Mouse (Mus musculus) bone marrow, adult 2 months (tissue): ENCODE measurements at regions not wholly inside any gene's neighbourhood (a gene's known extent, or its start where the extent isn't known, plus 50 kb on each side); places are given as distances from the start of the nearest gene placed in this dataset.
A peak's percentile ranks its signal among the peaks of the same experiment; 100 is the strongest.

Experiments used
- H3K27ac ChIP-seq: fragments of 200-500 bp; 2 replicates; pipeline ENCODE4 v1.5.1; 2012; ENCODE audit warnings: low read depth, mild to moderate bottlenecking, control low read depth, inconsistent platforms, low read length; ENCODE audit not compliant: control insufficient read depth, poor library complexity, insufficient read depth
- H3K4me1 ChIP-seq: fragments of 200-500 bp; 2 replicates; pipeline ENCODE4 v1.6.1; 2011; ENCODE audit warnings: low read length; ENCODE audit not compliant: control insufficient read depth, insufficient read depth
- H3K4me3 ChIP-seq: fragments of 200-500 bp; replicated peaks from 2 replicates; pipeline ENCODE3; 2011; ENCODE audit warnings: mild to moderate bottlenecking, low read depth, low read length, control low read depth; ENCODE audit not compliant: control insufficient read depth
- CTCF ChIP-seq: fragments of 200-500 bp; IDR thresholded peaks from 2 replicates; pipeline ENCODE4 v1.5.1; 2011; ENCODE audit warnings: low read length, control low read depth; ENCODE audit not compliant: control insufficient read depth, insufficient read depth
- POLR2A ChIP-seq: fragments of 200-500 bp; IDR thresholded peaks from 2 replicates; pipeline ENCODE4 v1.6.1; 2011; ENCODE audit warnings: low read depth, mild to moderate bottlenecking, control low read depth, low read length, borderline replicate concordance; ENCODE audit not compliant: control insufficient read depth
- WGBS: fragments of 180-500 bp; shearing (Covaris S2); methylation state at CpG from one replicate; pipeline ENCODE4 v1.1.7; 2018; 5-methylcytosine and 5-hydroxymethylcytosine counted together

DNA sequence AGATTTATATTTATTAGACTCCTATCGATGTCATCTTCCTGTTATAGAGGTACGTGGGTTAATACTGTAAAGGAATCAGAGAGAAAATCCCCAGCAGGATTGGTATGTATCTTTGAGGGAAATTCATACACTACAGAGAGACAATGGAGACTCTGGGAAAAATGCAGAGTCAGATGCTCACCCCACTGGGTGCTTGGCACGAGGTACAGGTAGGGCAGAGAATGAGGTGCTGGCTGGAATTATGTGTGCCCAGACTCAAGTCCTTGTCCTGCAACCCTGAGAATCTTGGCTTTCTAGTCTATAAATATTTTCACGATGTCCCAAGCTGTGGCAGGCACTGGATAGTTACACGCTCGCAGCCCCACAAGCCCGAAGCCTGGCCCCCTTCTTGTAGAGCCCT is 57.8 kb upstream of the Cry1 start:
- TF ChIP-seq POLR2A, result no peak
- TF ChIP-seq CTCF, result no peak
- WGBS, result 86% methylated on average over 7 of the region's 7 CpGs
- Histone ChIP-seq H3K4me1 (no peaks in the 10 kb centered on the region), H3K27ac (no peak overlapping the region), H3K4me3 (no peak overlapping the region)

DNA sequence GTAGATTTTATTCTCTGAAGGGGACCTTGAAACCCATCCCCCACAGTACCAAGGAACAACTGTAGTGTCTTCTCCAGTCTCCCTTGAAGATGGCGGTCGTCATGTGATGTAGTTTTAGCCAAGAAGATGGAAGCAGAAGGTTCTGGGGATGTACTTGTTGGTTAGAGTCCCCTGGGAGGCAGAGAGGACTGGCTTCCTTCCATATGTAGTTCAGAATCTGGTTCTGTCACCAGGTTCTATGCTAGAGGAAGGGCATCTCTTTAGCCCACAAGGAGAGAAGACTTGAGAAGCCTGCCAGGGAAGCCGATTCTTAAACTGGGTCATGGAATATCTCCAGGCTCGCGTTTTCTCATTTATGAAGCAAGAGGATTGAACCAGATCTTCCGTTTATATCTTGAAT is 58.7 kb upstream of the Cry1 start:
- H3K27ac ChIP-seq, result no peak overlapping the region
- TF ChIP-seq CTCF, result no peak
- TF ChIP-seq POLR2A, result no peak
- H3K4me3 ChIP-seq, result no peak overlapping the region
- WGBS, result 81% methylated on average over 6 of the region's 6 CpGs
- no peaks in the 10 kb centered on the region for H3K4me1 ChIP-seq

DNA sequence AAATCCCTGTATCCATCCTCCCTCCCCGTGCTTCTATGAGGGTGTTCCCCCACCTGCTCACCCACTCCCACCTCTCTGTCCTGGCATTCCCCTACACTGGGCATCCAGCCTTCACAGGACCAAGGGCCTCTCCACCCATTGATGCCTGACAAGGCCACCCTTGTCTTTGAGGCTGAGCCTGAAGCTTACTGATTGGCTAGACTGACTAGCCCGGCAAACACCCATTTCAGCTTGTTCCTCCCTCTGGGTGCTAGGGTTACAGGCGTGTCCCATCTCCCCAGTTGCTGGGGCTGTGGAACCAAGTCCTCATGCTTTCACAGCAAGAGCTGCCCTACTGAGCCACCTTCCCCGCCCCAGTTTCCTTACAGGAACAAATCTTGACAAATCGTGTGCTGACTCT is 80.9 kb upstream of the Cry1 start:
- no peak for TF ChIP-seq POLR2A
- TF ChIP-seq CTCF, result no peak
- WGBS, result 28% methylated on average over 5 of the region's 5 CpGs

DNA sequence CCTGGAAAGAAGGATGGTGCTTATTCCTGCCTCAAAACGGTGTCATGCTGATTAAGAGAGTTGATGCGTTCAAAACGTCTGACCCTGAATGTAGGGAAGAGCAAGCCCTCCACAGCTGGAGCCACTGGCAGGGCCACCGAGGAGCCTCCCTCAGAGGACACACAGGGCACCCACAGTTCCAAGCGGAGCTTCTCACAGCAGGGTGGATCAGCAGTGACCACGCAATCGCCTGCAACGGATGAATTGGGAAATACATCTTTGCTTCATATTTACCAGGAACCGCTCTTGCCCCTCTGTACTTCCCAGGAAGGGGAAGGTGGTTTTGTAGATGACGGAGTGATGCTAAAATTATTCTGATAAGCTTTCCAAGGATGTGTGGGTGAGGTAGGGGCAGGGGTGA is 81.3 kb upstream of the Cry1 start:
- Histone ChIP-seq H3K4me3 (peak overlapping the region; percentile 68), H3K27ac (peak overlapping the region; percentile 49), H3K4me1 (no peaks in the 10 kb centered on the region; the same call in 1 of the 2 replicates)
- WGBS, result 18% methylated on average over 10 of the region's 10 CpGs
- TF ChIP-seq CTCF (no peak), POLR2A (no peak)

More for the DNA sequence above, 80.9 kb upstream of the Cry1 start:
- H3K27ac ChIP-seq, result peak overlapping the region; percentile 49
- no peaks in the 10 kb centered on the region; the same call in 1 of the 2 replicates for H3K4me1 ChIP-seq
- peak overlapping the region; percentile 68 for H3K4me3 ChIP-seq

DNA sequence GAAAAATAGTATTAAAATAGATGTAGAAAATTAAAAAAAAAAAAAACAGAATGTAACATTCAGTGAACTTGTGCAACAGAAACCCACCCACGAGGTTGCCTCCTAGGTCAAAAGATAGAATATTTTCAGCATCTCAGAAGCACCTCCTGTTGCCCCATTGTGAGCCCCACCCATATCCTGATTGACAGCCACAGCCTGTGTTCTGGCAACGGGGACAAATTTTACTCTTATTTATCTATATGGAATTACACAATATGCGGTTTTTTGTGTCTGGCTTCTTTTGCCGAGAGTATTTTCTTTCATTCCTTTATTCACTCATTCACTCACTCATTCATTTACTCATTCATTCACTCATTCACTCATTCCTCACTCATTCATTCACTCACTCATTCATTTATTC is 81.9 kb upstream of the Cry1 start:
- Histone ChIP-seq H3K27ac (no peak overlapping the region), H3K4me1 (no peaks in the 10 kb centered on the region; the same call in 1 of the 2 replicates), H3K4me3 (no peak overlapping the region)
- 30% methylated on average over 4 of the region's 4 CpGs for WGBS
- TF ChIP-seq POLR2A (no peak), CTCF (no peak)

DNA sequence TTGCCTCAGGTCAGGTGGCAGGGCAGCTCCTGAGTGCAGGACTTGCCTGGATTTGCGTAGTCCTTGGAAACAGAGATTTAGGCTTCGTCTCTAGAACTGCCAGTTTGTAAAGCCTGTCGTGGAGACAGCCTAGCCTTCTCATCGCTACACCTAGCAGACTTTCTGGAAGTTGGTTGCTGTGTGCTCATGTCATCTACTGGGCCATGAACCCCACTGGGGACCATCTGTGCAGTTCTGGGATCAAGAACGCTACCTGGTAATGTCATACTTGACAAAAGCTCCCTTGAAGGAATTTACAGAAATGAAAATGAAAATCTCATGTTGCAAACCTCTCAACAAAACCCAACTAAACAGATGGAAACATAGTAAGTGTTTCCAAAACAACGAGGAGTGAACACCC is 85.3 kb upstream of the Cry1 start:
- TF ChIP-seq POLR2A (no peak), CTCF (no peak)
- 77% methylated on average over 6 of the region's 6 CpGs for WGBS
- Histone ChIP-seq H3K27ac (no peak overlapping the region), H3K4me3 (no peak overlapping the region), H3K4me1 (no peaks in the 10 kb centered on the region; the same call in 1 of the 2 replicates)

DNA sequence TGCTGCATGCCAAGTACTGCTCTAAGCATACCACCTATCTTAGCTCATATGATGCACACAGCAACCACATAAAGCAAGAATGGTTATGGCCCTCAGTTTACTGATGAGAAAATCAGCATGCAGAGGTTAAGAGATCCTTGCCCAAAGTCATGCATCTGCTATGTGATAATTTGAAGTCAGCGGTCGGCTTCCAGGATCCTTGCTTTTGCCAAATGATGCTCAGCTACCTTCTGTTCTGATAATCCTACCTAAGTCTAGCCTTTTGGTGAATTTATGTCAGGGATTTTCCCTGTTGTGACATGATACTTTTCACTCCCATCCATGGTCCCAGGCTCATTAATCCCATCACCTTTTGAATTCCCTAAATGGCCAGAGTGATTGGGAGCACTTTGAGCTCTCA is 91.9 kb upstream of the Cry1 start:
- no peak for TF ChIP-seq POLR2A
- no peak for TF ChIP-seq CTCF
- Histone ChIP-seq H3K4me3 (no peak overlapping the region), H3K27ac (no peak overlapping the region), H3K4me1 (no peaks in the 10 kb centered on the region)
- WGBS, result 90% methylated on average over 2 of the region's 2 CpGs

DNA sequence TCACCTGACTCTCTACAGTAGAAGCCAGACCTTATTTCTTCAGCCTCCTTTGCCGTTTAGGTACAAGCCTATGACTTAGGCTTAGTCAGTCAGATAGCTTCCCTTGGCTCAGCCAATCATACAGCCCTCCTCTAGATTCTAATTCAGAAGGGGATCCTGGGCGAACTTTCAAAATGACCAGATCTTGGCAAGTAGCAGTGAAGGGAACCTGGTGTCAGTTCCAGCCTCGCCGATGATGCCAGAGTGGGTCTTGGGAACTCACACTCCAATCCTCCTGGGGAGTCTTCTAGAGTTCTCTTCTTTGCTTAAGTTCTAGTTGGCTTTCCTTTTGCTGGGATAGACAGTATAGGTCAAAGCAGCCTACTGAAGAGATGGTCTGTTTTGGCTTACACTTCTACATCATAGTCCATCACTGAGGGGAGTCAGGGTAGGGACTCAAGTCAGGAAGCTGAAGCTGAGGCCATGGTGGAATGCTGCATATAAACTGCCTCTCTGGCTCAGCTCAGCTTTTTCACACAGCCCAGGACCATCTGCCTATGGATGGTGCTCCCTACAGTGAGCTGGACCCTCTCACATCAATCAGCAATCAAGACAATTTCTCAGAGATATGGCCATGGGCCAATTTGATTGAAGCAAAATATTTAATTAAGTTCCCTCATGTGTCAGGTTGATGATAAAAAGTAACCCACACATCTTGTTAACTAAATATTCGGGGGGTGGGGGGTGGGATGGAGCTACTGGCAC is 94.7 kb upstream of the Btbd11 start:
- Histone ChIP-seq H3K27ac (no peak overlapping the region), H3K4me3 (no peak overlapping the region), H3K4me1 (no peaks in the 10 kb centered on the region)
- WGBS, result 81% methylated on average over 5 of the region's 5 CpGs
- no peak for TF ChIP-seq CTCF
- TF ChIP-seq POLR2A, result no peak

DNA sequence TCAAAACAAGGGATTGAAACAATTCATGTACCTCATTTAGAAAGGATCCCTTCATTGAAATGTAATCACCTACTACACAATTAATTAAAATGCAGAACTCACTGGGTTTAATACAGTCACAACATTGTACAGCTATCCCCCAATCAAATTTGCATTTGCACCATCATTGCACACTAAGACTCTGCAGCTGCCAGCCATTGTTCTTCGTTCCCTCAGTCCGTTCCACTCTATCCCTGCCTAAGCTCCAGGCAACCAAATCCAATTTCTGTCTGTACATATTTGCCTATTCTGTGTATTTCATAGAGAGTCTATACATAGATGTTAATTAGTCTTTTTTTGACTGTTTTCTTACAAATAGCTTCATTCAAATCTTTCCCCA is 94.1 kb upstream of the Btbd11 start:
- TF ChIP-seq CTCF, result no peak
- no peak for TF ChIP-seq POLR2A
- WGBS, result 82% methylated on average over 2 of the region's 2 CpGs
- Histone ChIP-seq H3K4me1 (no peaks in the 10 kb centered on the region), H3K27ac (no peak overlapping the region), H3K4me3 (no peak overlapping the region)
